Mouse (Mus musculus) limb, embryonic 10.5 days (tissue): ENCODE measurements around the gene Gse1. TPM values are rescaled to one million over a fixed set of nuclear protein-coding genes. Genes with fewer than 3 reads are reported as not detected.
A peak's percentile ranks its signal among the peaks of the same experiment; 100 is the strongest.

Experiments used
- DNase-seq: peaks from one replicate; pipeline ENCODE4 v3.0.0-alpha.2; 2017; ENCODE audit warnings: low spot score
- H3K27ac ChIP-seq: fragments of 300-500 bp; sonication (generic); 2 replicates; pipeline ENCODE4 v1.5.1; 2016; ENCODE audit warnings: mild to moderate bottlenecking
- H3K27me3 ChIP-seq: fragments of 300-500 bp; sonication (generic); 2 replicates; pipeline ENCODE4 v1.6.1; 2016; ENCODE audit warnings: low read depth, mild to moderate bottlenecking; ENCODE audit not compliant: poor library complexity, severe bottlenecking
- H3K36me3 ChIP-seq: fragments of 300-500 bp; sonication (generic); 2 replicates; pipeline ENCODE4 v1.6.1; 2016; ENCODE audit warnings: mild to moderate bottlenecking, moderate library complexity
- H3K4me1 ChIP-seq: fragments of 300-500 bp; sonication (generic); 2 replicates; pipeline ENCODE4 v1.6.1; 2016
- H3K4me3 ChIP-seq: fragments of 300-500 bp; sonication (generic); 2 replicates; pipeline ENCODE4 v1.5.1; 2016; ENCODE audit warnings: mild to moderate bottlenecking, moderate library complexity
- H3K9me3 ChIP-seq: fragments of 300-500 bp; sonication (generic); replicated peaks from 2 replicates; pipeline ENCODE4 v1.6.1; 2016; ENCODE audit warnings: mild to moderate bottlenecking
- WGBS: fragments of 180-500 bp; shearing (Covaris S2); methylation state at CpG from one replicate; pipeline ENCODE4 v1.1.7; 2016; 5-methylcytosine and 5-hydroxymethylcytosine counted together
- microRNA-seq: library from miRNA; unstranded; fragments of <30 nt; microRNA quantifications from one replicate; pipeline ENCODE4, GENCODE M21; 2017
- polyA plus RNA-seq: library from polyadenylated mRNA; unstranded; fragments of >200 nt; fragmentation: Nextera tagmentation; extraction: Ambion mirVana; gene quantifications from 2 replicates; pipeline ENCODE4 v1.2.1, GENCODE M21; 2016

Gene Gse1
- polyA plus RNA-seq, 1 experiment from 2014 or later = 6.7 TPM

GRCm38 (mm10) chr8:120618110-120618509 lies 389.9 kb downstream of the Gse1 start:
- Histone ChIP-seq H3K9me3 (no peaks in the 10 kb centered on the region), H3K27me3 (no peaks in the 10 kb centered on the region), H3K4me1 (peaks cover 34% of the 10 kb centered on the region), H3K27ac (peak overlapping the region; percentile 77), H3K4me3 (0 out of 2 replicates have a peak overlapping the region, but pooled peaks have one; percentile 1), H3K36me3 (no peaks in the 10 kb centered on the region)
- peak; percentile 88 for DNase-seq
- WGBS = 1% methylated on average over 6 of the region's 6 CpGs

GRCm38 (mm10) chr8:120619235-120620180 lies 391.3 kb downstream of the Gse1 start:
- Histone ChIP-seq H3K36me3 (no peaks in the 10 kb centered on the region), H3K4me1 (peaks cover 42% of the 10 kb centered on the region), H3K9me3 (no peaks in the 10 kb centered on the region), H3K27ac (peak overlapping the region; percentile 61), H3K4me3 (no peak overlapping the region), H3K27me3 (no peaks in the 10 kb centered on the region)
- no peak for DNase-seq
- WGBS = 81% methylated on average over 11 of the region's 11 CpGs

- no peaks in the 10 kb centered on the region for H3K9me3 ChIP-seq
- H3K27ac ChIP-seq = peak overlapping the region; percentile 61; the same call in 1 of the 2 replicates
- 48% methylated on average over 7 of the region's 7 CpGs for WGBS
- no peaks in the 10 kb centered on the region for H3K36me3 ChIP-seq
- no peaks in the 10 kb centered on the region for H3K27me3 ChIP-seq
- DNase-seq = no peak
- no peak overlapping the region for H3K4me3 ChIP-seq
- peaks cover 45% of the 10 kb centered on the region for H3K4me1 ChIP-seq
These were observed 392.2 kb downstream of the Gse1 start for GRCm38 (mm10) chr8:120620441-120620840.

GRCm38 (mm10) chr8:120622161-120622560 lies 393.9 kb downstream of the Gse1 start:
- H3K36me3 ChIP-seq = no peaks in the 10 kb centered on the region
- no peak overlapping the region for H3K4me3 ChIP-seq
- H3K4me1 ChIP-seq = peaks cover 41% of the 10 kb centered on the region
- no peaks in the 10 kb centered on the region for H3K27me3 ChIP-seq
- WGBS = 78% methylated on average over 14 of the region's 14 CpGs
- H3K9me3 ChIP-seq = no peaks in the 10 kb centered on the region
- peak overlapping the region; percentile 47; the same call in 1 of the 2 replicates for H3K27ac ChIP-seq
- no peak for DNase-seq

GRCm38 (mm10) chr8:120623608-120624007 lies 395.4 kb downstream of the Gse1 start:
- Histone ChIP-seq H3K4me1 (peaks cover 37% of the 10 kb centered on the region), H3K27me3 (no peaks in the 10 kb centered on the region), H3K4me3 (no peak overlapping the region), H3K9me3 (no peaks in the 10 kb centered on the region), H3K36me3 (no peaks in the 10 kb centered on the region), H3K27ac (no peak overlapping the region; the same call in 1 of the 2 replicates)
- 41% methylated on average over 2 of the region's 2 CpGs for WGBS
- no peak for DNase-seq

GRCm38 (mm10) chr8:120626461-120626860 lies 398.2 kb downstream of the Gse1 start:
- H3K27me3 ChIP-seq = peaks cover 17% of the 10 kb centered on the region; the same call in 1 of the 2 replicates
- no peaks in the 10 kb centered on the region for H3K36me3 ChIP-seq
- H3K9me3 ChIP-seq = no peaks in the 10 kb centered on the region
- H3K4me1 ChIP-seq = peaks cover 42% of the 10 kb centered on the region
- 64% methylated on average over 11 of the region's 11 CpGs for WGBS
- no peak for DNase-seq
- no peak overlapping the region for H3K27ac ChIP-seq
- H3K4me3 ChIP-seq = no peak overlapping the region

- Histone ChIP-seq H3K9me3 (no peaks in the 10 kb centered on the region), H3K27me3 (peaks cover 26% of the 10 kb centered on the region), H3K36me3 (no peaks in the 10 kb centered on the region), H3K4me1 (peaks cover 42% of the 10 kb centered on the region), H3K27ac (no peak overlapping the region), H3K4me3 (no peak overlapping the region)
- no peak for DNase-seq
- WGBS = 92% methylated on average over 5 of the region's 5 CpGs
These were observed 399.0 kb downstream of the Gse1 start for GRCm38 (mm10) chr8:120627298-120627697.

GRCm38 (mm10) chr8:120630031-120630430 lies 401.8 kb downstream of the Gse1 start:
- WGBS = 57% methylated on average over 5 of the region's 5 CpGs

GRCm38 (mm10) chr8:120630848-120631247 lies 402.6 kb downstream of the Gse1 start:
- H3K9me3 ChIP-seq = no peaks in the 10 kb centered on the region
- H3K27ac ChIP-seq = no peak overlapping the region
- no peak for DNase-seq
- H3K4me1 ChIP-seq = peaks cover 50% of the 10 kb centered on the region
- peaks cover 60% of the 10 kb centered on the region for H3K27me3 ChIP-seq
- H3K36me3 ChIP-seq = no peaks in the 10 kb centered on the region
- WGBS = 33% methylated on average over 6 of the region's 6 CpGs
- no peak overlapping the region for H3K4me3 ChIP-seq

More at GRCm38 (mm10) chr8:120630031-120630430, 401.8 kb downstream of the Gse1 start:
- Histone ChIP-seq H3K9me3 (no peaks in the 10 kb centered on the region), H3K27me3 (peaks cover 53% of the 10 kb centered on the region), H3K36me3 (no peaks in the 10 kb centered on the region), H3K27ac (peak overlapping the region; percentile 14; the same call in 1 of the 2 replicates), H3K4me1 (peaks cover 50% of the 10 kb centered on the region), H3K4me3 (no peak overlapping the region)
- DNase-seq = no peak

Small RNAs within 50 kb of the gene (microRNA-seq; reads per million reads assigned to microRNA genes)
- gene Gm22715 (not detected), gene Mir7687 (0.88 reads per million)

Other genes starting within 250 kb of the Gse1 start
- gene Crispld2, start 236.0 kb upstream of the Gse1 start, polyA plus RNA-seq = 5.0 and 6.1 TPM in 2 replicates
- 32.4 and 34.8 TPM in 2 replicates for gene Zdhhc7, start 127.0 kb upstream of the Gse1 start, polyA plus RNA-seq
- gene 6430548M08Rik, start 114.3 kb upstream of the Gse1 start, polyA plus RNA-seq = 1.7 and 2.2 TPM in 2 replicates
- gene Fam92b, start 51.0 kb upstream of the Gse1 start, polyA plus RNA-seq = 0.16 TPM in 1 of 2 replicates, not detected in the other